Mouse (Mus musculus) common myeloid progenitor, adult 5-6 weeks (primary cell): ENCODE data around the gene Arrdc5. TPM values are rescaled to one million over a fixed set of nuclear protein-coding genes. Genes with fewer than 3 reads are reported as not detected.

ENCODE experiments used
- ATAC-seq: replicated peaks from 2 replicates; pipeline ENCODE4 v1.8.0; 2016; ENCODE audit warnings: low read depth, mild to moderate bottlenecking, moderate TSS enrichment, inconsistent platforms; ENCODE audit not compliant: poor library complexity, severe bottlenecking
- total RNA-seq: library from RNA; stranded (forward); fragments of 200-1000, 187-1606 nt; gene quantifications from 2 replicates; pipeline ENCODE4 v1.2.3, GENCODE M21; 2017

Arrdc5 gene
- total RNA-seq, 1 experiment from 2014 or later, result not detected

- peak; percentile 86 for ATAC-seq
These were observed 3.9 kb upstream of the Arrdc5 start for GRCm38 (mm10) chr17:56303847-56304586.

- ATAC-seq, result peak; percentile 82
These were observed 3.2 kb upstream of the Arrdc5 start, which contains the start of gene Uhrf1 for GRCm38 (mm10) chr17:56303160-56303846. Gene Uhrf1 (plus strand): TSS chr17:56303321.

- ATAC-seq, result peak; percentile 3
These were observed 2.4 kb upstream of the Arrdc5 start for GRCm38 (mm10) chr17:56302363-56302996.

GRCm38 (mm10) chr17:56298238-56298637 lies 1.8 kb downstream of the Arrdc5 start:
- ATAC-seq, result no peak

- ATAC-seq, result no peak
These were observed 3.9 kb downstream of the Arrdc5 start for GRCm38 (mm10) chr17:56296201-56296600.

- ATAC-seq, result no peak
These were observed 5.8 kb downstream of the Arrdc5 start for GRCm38 (mm10) chr17:56294241-56294640.

- ATAC-seq, result no peak
These were observed 6.8 kb downstream of the Arrdc5 start for GRCm38 (mm10) chr17:56293291-56293690.

- ATAC-seq, result no peak
These were observed 7.4 kb downstream of the Arrdc5 start, which contains the start of gene Plin3 for GRCm38 (mm10) chr17:56292531-56293222. Gene Plin3 (minus strand): TSS chr17:56292873.

- ATAC-seq, result no peak
These were observed 8.1 kb downstream of the Arrdc5 start for GRCm38 (mm10) chr17:56291826-56292475.

GRCm38 (mm10) chr17:56291171-56291511 lies 8.9 kb downstream of the Arrdc5 start:
- ATAC-seq, result peak; percentile 84

GRCm38 (mm10) chr17:56290388-56291170 lies 9.5 kb downstream of the Arrdc5 start:
- ATAC-seq, result peak; percentile 64

- ATAC-seq, result peak; percentile 10
These were observed 10.4 kb downstream of the Arrdc5 start for GRCm38 (mm10) chr17:56289371-56290331.

GRCm38 (mm10) chr17:56288866-56289265 lies 11.2 kb downstream of the Arrdc5 start:
- no peak for ATAC-seq

- ATAC-seq, result no peak
These were observed 12.3 kb downstream of the Arrdc5 start for GRCm38 (mm10) chr17:56287830-56288229.

GRCm38 (mm10) chr17:56285995-56286394 lies 14.1 kb downstream of the Arrdc5 start:
- ATAC-seq, result no peak

GRCm38 (mm10) chr17:56283316-56283715 lies 16.8 kb downstream of the Arrdc5 start:
- peak; percentile 76 for ATAC-seq

GRCm38 (mm10) chr17:56282802-56283201 lies 17.3 kb downstream of the Arrdc5 start:
- no peak for ATAC-seq

GRCm38 (mm10) chr17:56281193-56281592 lies 18.9 kb downstream of the Arrdc5 start:
- ATAC-seq, result no peak
